Mouse (Mus musculus) limb, embryonic 13.5 days (tissue): ENCODE measurements around the gene Gm49388. TPM values are rescaled to one million over a fixed set of nuclear protein-coding genes. Genes with fewer than 3 reads are reported as not detected.

ENCODE experiments used
- polyA plus RNA-seq: library from polyadenylated mRNA; unstranded; fragments of >200 nt; fragmentation: Nextera tagmentation; extraction: Ambion mirVana; gene quantifications from 2 replicates; pipeline ENCODE4 v1.2.1, GENCODE M21; 2015

Gm49388 gene
- polyA plus RNA-seq, 1 experiment from 2014 or later: not detected

Other genes starting within 250 kb of the Gm49388 start
- gene Tmem265, start 224.2 kb upstream of the Gm49388 start, polyA plus RNA-seq: 6.4 and 8.8 TPM in 2 replicates
- gene Phkg2, start 212.3 kb upstream of the Gm49388 start, polyA plus RNA-seq: 39.0 and 42.2 TPM in 2 replicates
- gene Ccdc189, start 197.0 kb upstream of the Gm49388 start, polyA plus RNA-seq: 9.2 and 9.6 TPM in 2 replicates
- 51.6 and 54.9 TPM in 2 replicates for gene Rnf40, start 196.8 kb upstream of the Gm49388 start, polyA plus RNA-seq
- 16.2 and 19.2 TPM in 2 replicates for gene Zfp629, start 169.8 kb upstream of the Gm49388 start, polyA plus RNA-seq
- 82.3 and 85.8 TPM in 2 replicates for gene Bcl7c, start 76.7 kb upstream of the Gm49388 start, polyA plus RNA-seq
- 28.3 and 31.6 TPM in 2 replicates for gene Ctf1, start 72.9 kb upstream of the Gm49388 start, polyA plus RNA-seq
- gene Ctf2, start 53.4 kb upstream of the Gm49388 start, polyA plus RNA-seq: 0.46 and 0.50 TPM in 2 replicates
- 6.7 TPM in 2 replicates for gene Fbxl19, start 41.1 kb upstream of the Gm49388 start, polyA plus RNA-seq
- 20.1 and 20.8 TPM in 2 replicates for gene Orai3, start 15.8 kb upstream of the Gm49388 start, polyA plus RNA-seq
- 28.1 and 30.8 TPM in 2 replicates for gene Setd1a, start 8.9 kb upstream of the Gm49388 start, polyA plus RNA-seq
- 11.2 and 11.3 TPM in 2 replicates for gene Hsd3b7, start 15.0 kb downstream of the Gm49388 start, polyA plus RNA-seq
- 53.2 and 55.6 TPM in 2 replicates for gene Stx4a, start 38.7 kb downstream of the Gm49388 start, polyA plus RNA-seq
- gene Stx1b, start 38.9 kb downstream of the Gm49388 start, polyA plus RNA-seq: 7.7 and 8.1 TPM in 2 replicates
- gene Zfp646, start 90.6 kb downstream of the Gm49388 start, polyA plus RNA-seq: 10.5 and 11.6 TPM in 2 replicates
- 23.0 and 24.4 TPM in 2 replicates for gene Zfp668, start 91.2 kb downstream of the Gm49388 start, polyA plus RNA-seq
- gene Prss53, start 105.4 kb downstream of the Gm49388 start, polyA plus RNA-seq: 1.9 and 2.1 TPM in 2 replicates
- gene Gm21974, start 109.8 kb downstream of the Gm49388 start, polyA plus RNA-seq: not detected in 2 replicates
- 159 and 174 TPM in 2 replicates for gene Vkorc1, start 110.0 kb downstream of the Gm49388 start, polyA plus RNA-seq
- 84.9 and 85.3 TPM in 2 replicates for gene Bckdk, start 118.5 kb downstream of the Gm49388 start, polyA plus RNA-seq
- gene Kat8, start 126.9 kb downstream of the Gm49388 start, polyA plus RNA-seq: 44.2 and 47.8 TPM in 2 replicates
- 4.4 and 5.7 TPM in 2 replicates for gene Prss8, start 144.5 kb downstream of the Gm49388 start, polyA plus RNA-seq
- gene Prss36, start 161.1 kb downstream of the Gm49388 start, polyA plus RNA-seq: 9.6 and 11.9 TPM in 2 replicates
- 542 and 587 TPM in 2 replicates for gene Fus, start 181.8 kb downstream of the Gm49388 start, polyA plus RNA-seq
- gene Pycard, start 208.3 kb downstream of the Gm49388 start, polyA plus RNA-seq: 22.5 and 27.7 TPM in 2 replicates
- gene Trim72, start 218.3 kb downstream of the Gm49388 start, polyA plus RNA-seq: 1.7 and 1.8 TPM in 2 replicates